Mouse (Mus musculus) lung, adult 2 months (tissue): ENCODE measurements at regions not wholly inside any gene's neighbourhood (a gene's known extent, or its start where the extent isn't known, plus 50 kb on each side); places are given as distances from the start of the nearest gene placed in this dataset.

Experiments
- CTCF ChIP-seq: fragments of 200-500 bp; IDR thresholded peaks from 2 replicates; pipeline ENCODE4 v1.5.1; 2011; ENCODE audit warnings: mild to moderate bottlenecking, low read length, control low read depth; ENCODE audit not compliant: insufficient read depth
- POLR2A ChIP-seq: fragments of 200-500 bp; IDR thresholded peaks from 2 replicates; pipeline ENCODE4 v1.6.1; 2011; ENCODE audit warnings: low read depth, mild to moderate bottlenecking, control low read depth, low read length, borderline replicate concordance; ENCODE audit errors: extremely low read depth

DNA sequence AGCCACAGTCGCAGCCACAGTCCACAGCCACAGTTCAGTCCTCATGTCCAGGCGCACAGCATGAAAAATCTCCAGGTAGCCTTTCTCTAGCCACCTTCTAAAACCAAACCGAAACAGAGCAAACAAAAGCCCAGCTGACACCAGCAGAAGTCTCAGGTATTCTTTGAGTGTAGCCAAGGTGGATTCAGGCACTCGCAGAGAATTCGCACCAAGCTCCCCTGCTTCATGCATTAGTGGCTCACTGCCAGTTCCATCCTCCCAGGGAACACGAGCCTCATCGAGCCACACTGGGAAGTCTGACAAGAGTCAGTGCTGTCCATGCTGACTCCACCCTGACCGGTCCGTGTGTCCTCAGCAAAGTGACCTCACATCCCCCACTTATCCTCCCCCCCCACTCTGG lies 217.7 kb upstream of the Amigo2 start:
- no peak for TF ChIP-seq POLR2A
- TF ChIP-seq CTCF = no peak
